Mouse (Mus musculus) spleen, adult 18-20 months (tissue): ENCODE data around the gene Pdlim5.

Experiments used
- DNase-seq, 2 experiments: peaks; one replicate each; pipeline ENCODE4 v3.0.0; 2022; ENCODE audit warnings: mixed read lengths in 2 of 2

Pdlim5 gene

GRCm38 (mm10) chr3:142333458-142333857 lies 62.0 kb downstream of the Pdlim5 start:
- no peak for DNase-seq

GRCm38 (mm10) chr3:142332716-142333115 lies 62.8 kb downstream of the Pdlim5 start:
- no peak for DNase-seq

- no peak for DNase-seq
These were observed 63.5 kb downstream of the Pdlim5 start for GRCm38 (mm10) chr3:142331872-142332554.

- no peak for DNase-seq
These were observed 65.1 kb downstream of the Pdlim5 start for GRCm38 (mm10) chr3:142330425-142330824.

GRCm38 (mm10) chr3:142323592-142323991 lies 71.9 kb downstream of the Pdlim5 start:
- DNase-seq: no peak

GRCm38 (mm10) chr3:142321930-142322329 lies 73.6 kb downstream of the Pdlim5 start:
- no peak for DNase-seq

GRCm38 (mm10) chr3:142318147-142318546 lies 77.3 kb downstream of the Pdlim5 start:
- DNase-seq: no peak

- no peak for DNase-seq
These were observed 79.3 kb downstream of the Pdlim5 start for GRCm38 (mm10) chr3:142316138-142316740.

- no peak for DNase-seq
These were observed 84.4 kb downstream of the Pdlim5 start for GRCm38 (mm10) chr3:142311075-142311474.

GRCm38 (mm10) chr3:142310446-142310845 lies 85.0 kb downstream of the Pdlim5 start:
- DNase-seq: no peak

GRCm38 (mm10) chr3:142295287-142295676 lies 100.2 kb downstream of the Pdlim5 start:
- DNase-seq: no peak

- no peak for DNase-seq
These were observed 100.7 kb downstream of the Pdlim5 start for GRCm38 (mm10) chr3:142294616-142295286.

- peak in 1 of 2 experiments; percentile 15 for DNase-seq
These were observed 101.9 kb downstream of the Pdlim5 start for GRCm38 (mm10) chr3:142293561-142293960.

- DNase-seq: peak; percentile 22 to 40
These were observed 112.8 kb downstream of the Pdlim5 start for GRCm38 (mm10) chr3:142282706-142283105.

- DNase-seq: no peak
These were observed 113.8 kb downstream of the Pdlim5 start for GRCm38 (mm10) chr3:142281656-142282055.

GRCm38 (mm10) chr3:142281093-142281445 lies 114.4 kb downstream of the Pdlim5 start:
- no peak for DNase-seq

- no peak for DNase-seq
These were observed 115.0 kb downstream of the Pdlim5 start for GRCm38 (mm10) chr3:142280366-142281092.

GRCm38 (mm10) chr3:142279011-142279410 lies 116.5 kb downstream of the Pdlim5 start:
- no peak for DNase-seq

GRCm38 (mm10) chr3:142276506-142276905 lies 119.0 kb downstream of the Pdlim5 start:
- DNase-seq: no peak

- DNase-seq: no peak
These were observed 120.5 kb downstream of the Pdlim5 start for GRCm38 (mm10) chr3:142274993-142275392.

- no peak for DNase-seq
These were observed 121.0 kb downstream of the Pdlim5 start for GRCm38 (mm10) chr3:142274451-142274850.

- DNase-seq: no peak
These were observed 122.2 kb downstream of the Pdlim5 start for GRCm38 (mm10) chr3:142273265-142273664.

- DNase-seq: no peak
These were observed 139.1 kb downstream of the Pdlim5 start for GRCm38 (mm10) chr3:142256371-142256770.
